Mouse (Mus musculus) spleen, adult 18-20 months (tissue): ENCODE data around the gene Gm3625.
"Not testable (repeated sequence)": the region's sequence is repeated elsewhere in the genome, so short reads cannot be mapped to it uniquely, and the experiment has no call there.

ENCODE experiments used
- DNase-seq, 2 experiments: peaks; one replicate each; pipeline ENCODE4 v3.0.0; 2022; ENCODE audit warnings: mixed read lengths in 2 of 2

Gene Gm3625

GRCm38 (mm10) chr12:4553704-4554103 is 39.0 kb downstream of the Gm3625 start:
- DNase-seq, result not testable (repeated sequence)

- DNase-seq, result peak; percentile 42 to 69
Observed at GRCm38 (mm10) chr12:4548053-4549013, 44.4 kb downstream of the Gm3625 start.

DNA sequence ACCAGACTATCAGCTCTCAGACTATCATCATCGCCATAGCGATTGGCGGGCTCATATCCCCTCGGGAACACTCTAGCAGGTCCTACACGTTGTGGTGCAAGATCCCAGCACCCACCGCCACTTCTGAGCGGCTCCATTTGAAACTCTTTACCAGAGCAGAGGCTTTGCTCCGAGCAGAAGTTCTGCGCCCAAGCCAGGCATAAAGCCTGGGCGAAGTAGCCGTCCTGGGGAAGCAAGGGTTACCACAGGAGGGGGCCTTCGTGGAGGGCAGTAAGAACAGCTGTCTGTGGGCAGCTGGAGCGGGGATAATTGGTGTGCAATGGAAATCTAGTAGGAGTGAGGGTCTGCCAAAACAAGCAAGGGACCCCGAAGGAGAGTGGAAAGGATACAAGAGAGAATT is 45.2 kb downstream of the Gm3625 start:
- DNase-seq, result no peak

GRCm38 (mm10) chr12:4546491-4546890 is 46.2 kb downstream of the Gm3625 start:
- DNase-seq, result no peak

GRCm38 (mm10) chr12:4545425-4545824 is 47.3 kb downstream of the Gm3625 start:
- no peak for DNase-seq

GRCm38 (mm10) chr12:4544400-4544919 is 48.3 kb downstream of the Gm3625 start:
- no peak for DNase-seq
